Comparison of ENCODE assay signal across 8 mouse cellular contexts in genomic region chr1:152369139-152369538, GRCm38 (mm10). TPM values are rescaled to one million over a fixed set of nuclear protein-coding genes. Genes with fewer than 3 reads are reported as not detected.
DNase-seq lines count a peak whose midpoint lies in the region; ATAC-seq and TF ChIP-seq lines count a peak whose summit lies in the region.

No protein-coding gene starts in this region.

- no peak for TF ChIP-seq POLR2A in ES-Bruce4 (IDR thresholded peaks at IDR 0.05; ENCODE audit: insufficient read depth, low read length)

- H3K9me3 ChIP-seq in ES-Bruce4 (replicated peaks; ENCODE audit: control insufficient read depth, insufficient read depth, low read length, poor library complexity, severe bottlenecking), result no peaks in the 10 kb centered on the region
- H3K9me3 ChIP-seq in embryonic facial prominence, embryonic 14.5 days (ENCODE audit: control insufficient read depth, low read length), result no peaks in the 10 kb centered on the region
- no peaks in the 10 kb centered on the region for H3K9me3 ChIP-seq in heart, embryonic 13.5 days
- no peaks in the 10 kb centered on the region for H3K9me3 ChIP-seq in liver, embryonic 12.5 days (replicated peaks)
- H3K9me3 ChIP-seq in neural tube, embryonic 15.5 days (replicated peaks), result no peaks in the 10 kb centered on the region

- no peak overlapping the region for H3K9ac ChIP-seq in ES-Bruce4 (ENCODE audit: low read depth, poor library complexity, severe bottlenecking)
- H3K9ac ChIP-seq in embryonic facial prominence, embryonic 14.5 days (ENCODE audit: low read depth, low read length), result no peak overlapping the region
- peak overlapping the region; percentile 69; the same call in 1 of the 2 replicates for H3K9ac ChIP-seq in heart, embryonic 13.5 days
- no peak overlapping the region for H3K9ac ChIP-seq in liver, embryonic 12.5 days
- H3K9ac ChIP-seq in neural tube, embryonic 15.5 days (replicated peaks), result no peak overlapping the region

- no peaks in the 10 kb centered on the region for H3K27me3 ChIP-seq in ES-Bruce4 (ENCODE audit: control insufficient read depth, insufficient read depth, low read length, poor library complexity, severe bottlenecking)
- H3K27me3 ChIP-seq in embryonic facial prominence, embryonic 14.5 days (replicated peaks; ENCODE audit: control insufficient read depth, insufficient read depth, low read length), result no peaks in the 10 kb centered on the region
- H3K27me3 ChIP-seq in heart, embryonic 13.5 days (replicated peaks), result no peaks in the 10 kb centered on the region
- H3K27me3 ChIP-seq in liver, embryonic 12.5 days (replicated peaks), result no peaks in the 10 kb centered on the region
- H3K27me3 ChIP-seq in neural tube, embryonic 15.5 days (replicated peaks), result no peaks in the 10 kb centered on the region

- peak; percentile 86 for ATAC-seq in embryonic facial prominence, embryonic 14.5 days (ENCODE audit: low read depth)
- ATAC-seq in heart, embryonic 13.5 days (ENCODE audit: extremely low read depth, insufficient number of reproducible peaks, low FRiP score, low TSS enrichment), result no peak
- 0 out of 2 replicates have a peak, but pooled peaks have one; percentile 46 for ATAC-seq in liver, embryonic 12.5 days
- peak; percentile 79; the same call in 1 of the 2 replicates for ATAC-seq in neural tube, embryonic 15.5 days (ENCODE audit: low FRiP score)

- peak overlapping the region; percentile 5; the same call in 1 of the 2 replicates for H3K4me2 ChIP-seq in embryonic facial prominence, embryonic 14.5 days (ENCODE audit: low read depth, low read length)
- H3K4me2 ChIP-seq in heart, embryonic 13.5 days, result peak overlapping the region; percentile 46
- no peak overlapping the region for H3K4me2 ChIP-seq in liver, embryonic 12.5 days
- no peak overlapping the region for H3K4me2 ChIP-seq in neural tube, embryonic 15.5 days

- peak; percentile 66 for TF ChIP-seq CTCF in ES-Bruce4 (IDR thresholded peaks at IDR 0.05; ENCODE audit: low read depth, low read length)

- no peaks in the 10 kb centered on the region for H3K4me1 ChIP-seq in ES-Bruce4 (ENCODE audit: control insufficient read depth, insufficient read depth, low read length)
- peaks cover 8% of the 10 kb centered on the region; the same call in 1 of the 2 replicates for H3K4me1 ChIP-seq in embryonic facial prominence, embryonic 14.5 days (ENCODE audit: control insufficient read depth, insufficient read depth, low read length)
- peaks cover 20% of the 10 kb centered on the region for H3K4me1 ChIP-seq in heart, embryonic 13.5 days
- no peaks in the 10 kb centered on the region for H3K4me1 ChIP-seq in liver, embryonic 12.5 days
- H3K4me1 ChIP-seq in neural tube, embryonic 15.5 days, result peaks cover 10% of the 10 kb centered on the region

- 19% methylated on average over 4 of the region's 4 CpGs for WGBS in embryonic facial prominence, embryonic 14.5 days
- 18% methylated on average over 4 of the region's 4 CpGs for WGBS in heart, embryonic 13.5 days
- WGBS in liver, embryonic 12.5 days (ENCODE audit: insufficient replicate concordance), result 30% methylated on average over 4 of the region's 4 CpGs
- WGBS in neural tube, embryonic 15.5 days, result 35% methylated on average over 4 of the region's 4 CpGs

- peaks cover 3% of the 10 kb centered on the region; the same call in 1 of the 2 replicates for H3K36me3 ChIP-seq in ES-Bruce4 (ENCODE audit: control insufficient read depth, insufficient read depth, low read length, poor library complexity, severe bottlenecking)
- peaks cover 19% of the 10 kb centered on the region; the same call in 1 of the 2 replicates for H3K36me3 ChIP-seq in embryonic facial prominence, embryonic 14.5 days (ENCODE audit: control insufficient read depth, insufficient read depth, low read length)
- peaks cover 33% of the 10 kb centered on the region for H3K36me3 ChIP-seq in heart, embryonic 13.5 days
- peaks cover 37% of the 10 kb centered on the region for H3K36me3 ChIP-seq in liver, embryonic 12.5 days
- no peaks in the 10 kb centered on the region for H3K36me3 ChIP-seq in neural tube, embryonic 15.5 days

- no peak for TF ChIP-seq EP300 in ES-Bruce4 (IDR thresholded peaks at IDR 0.05; ENCODE audit: insufficient read depth, low read depth, low read length)

- no peak overlapping the region for H3K27ac ChIP-seq in ES-Bruce4 (ENCODE audit: insufficient read depth, low read length)
- H3K27ac ChIP-seq in embryonic facial prominence, embryonic 14.5 days (replicated peaks; ENCODE audit: low read depth, low read length), result no peak overlapping the region
- peak overlapping the region; percentile 89 for H3K27ac ChIP-seq in heart, embryonic 13.5 days (replicated peaks)
- no peak overlapping the region for H3K27ac ChIP-seq in liver, embryonic 12.5 days
- H3K27ac ChIP-seq in neural tube, embryonic 15.5 days (replicated peaks), result no peak overlapping the region

- peak; percentile 36 to 71 for DNase-seq in adrenal gland, postnatal 36 days
- DNase-seq in embryonic facial prominence, embryonic 14.5 days (ENCODE audit: low spot score), result peak; percentile 93
- DNase-seq in kidney, postnatal 36 days, result peak; percentile 61 to 77
- DNase-seq in urinary bladder, postnatal 25 days (ENCODE audit: low spot score), result peak; percentile 14

- no peak overlapping the region for H3K4me3 ChIP-seq in ES-Bruce4 (ENCODE audit: low read depth, low read length)
- no peak overlapping the region for H3K4me3 ChIP-seq in embryonic facial prominence, embryonic 14.5 days (ENCODE audit: low read depth, low read length)
- H3K4me3 ChIP-seq in heart, embryonic 13.5 days, result no peak overlapping the region
- no peak overlapping the region for H3K4me3 ChIP-seq in liver, embryonic 12.5 days
- no peak overlapping the region for H3K4me3 ChIP-seq in neural tube, embryonic 15.5 days (replicated peaks)

RNA-seq across cellular contexts. Expression of gene Tsen15, which starts 17.3 kb away (rescaled TPM):
- 37.2 and 38.2 TPM in 2 replicates for polyA plus RNA-seq in ES-Bruce4 (2011; ENCODE audit: insufficient read depth, insufficient read length, low read depth, missing spikeins)
- 10 to 100 TPM; 25.2 to 27.4 TPM for total RNA-seq in adrenal gland, postnatal 36 days (2021)
- polyA plus RNA-seq in embryonic facial prominence, embryonic 14.5 days (2014; fragmentation: Nextera tagmentation; extraction: Ambion mirVana), result 71.0 and 84.1 TPM in 2 replicates
- polyA plus RNA-seq in heart, embryonic 13.5 days (2015; fragmentation: Nextera tagmentation; extraction: Ambion mirVana), result 59.0 and 66.5 TPM in 2 replicates
- 45.0 and 46.5 TPM in 2 replicates for polyA plus RNA-seq in liver, embryonic 12.5 days (2016; fragmentation: Nextera tagmentation; extraction: Ambion mirVana)
- 39.4 and 47.6 TPM in 2 replicates for polyA plus RNA-seq in neural tube, embryonic 15.5 days (2015; fragmentation: Nextera tagmentation; extraction: Ambion mirVana)

RNA-seq across cellular contexts. Expression of gene Colgalt2, which starts 30.5 kb away (rescaled TPM):
- polyA plus RNA-seq in ES-Bruce4 (2011; ENCODE audit: insufficient read depth, insufficient read length, low read depth, missing spikeins), result 0.17 TPM in 1 of 2 replicates, not detected in the other
- total RNA-seq in adrenal gland, postnatal 36 days (2021), result 1 to 10 TPM; 2.9 to 3.5 TPM
- polyA plus RNA-seq in embryonic facial prominence, embryonic 14.5 days (2014; fragmentation: Nextera tagmentation; extraction: Ambion mirVana), result 5.5 and 6.6 TPM in 2 replicates
- 3.0 and 3.2 TPM in 2 replicates for polyA plus RNA-seq in heart, embryonic 13.5 days (2015; fragmentation: Nextera tagmentation; extraction: Ambion mirVana)
- polyA plus RNA-seq in liver, embryonic 12.5 days (2016; fragmentation: Nextera tagmentation; extraction: Ambion mirVana), result 0.57 and 0.60 TPM in 2 replicates
- polyA plus RNA-seq in neural tube, embryonic 15.5 days (2015; fragmentation: Nextera tagmentation; extraction: Ambion mirVana), result 3.7 and 3.9 TPM in 2 replicates

Comparison
In these comparisons a context has a peak if more than half of its experiments do, and no peak if none do; other contexts are left out.
1. DNase-seq: peak in every context shown above with its lines; median percentile 93 in embryonic facial prominence, embryonic 14.5 days; 69 in kidney, postnatal 36 days; 54 in adrenal gland, postnatal 36 days; 14 in urinary bladder, postnatal 25 days.
2. H3K4me2 ChIP-seq: peak in embryonic facial prominence, embryonic 14.5 days (single experiment) and heart, embryonic 13.5 days (single experiment); none in liver, embryonic 12.5 days (single experiment) and neural tube, embryonic 15.5 days (single experiment).